Mouse (Mus musculus) stomach, postnatal 0 days (tissue): ENCODE measurements around the gene Ddr2. TPM values are rescaled to one million over a fixed set of nuclear protein-coding genes. Genes with fewer than 3 reads are reported as not detected.

Experiments
- ATAC-seq: fragments of 200-750 bp; cut with Nextera tagmentation; 2 replicates; pipeline ENCODE4 v1.8.0; 2017; ENCODE audit not compliant: low FRiP score, low TSS enrichment
- DNase-seq: peaks from one replicate; pipeline ENCODE4 v3.0.0-alpha.2; 2016; ENCODE audit warnings: low spot score
- H3K27ac ChIP-seq: fragments of 300-500 bp; sonication (generic); replicated peaks from 2 replicates; pipeline ENCODE4 v1.5.1; 2014; ENCODE audit warnings: mild to moderate bottlenecking, control low read depth
- H3K27me3 ChIP-seq: fragments of 300-500 bp; sonication (generic); 2 replicates; pipeline ENCODE4 v1.6.1; 2014; ENCODE audit warnings: low read length; ENCODE audit not compliant: control insufficient read depth, insufficient read depth
- H3K36me3 ChIP-seq: fragments of 300-500 bp; sonication (generic); 2 replicates; pipeline ENCODE4 v1.6.1; 2014; ENCODE audit warnings: low read length, mixed read lengths; ENCODE audit not compliant: control insufficient read depth, insufficient read depth
- H3K4me1 ChIP-seq: fragments of 300-500 bp; sonication (generic); replicated peaks from 2 replicates; pipeline ENCODE4 v1.6.1; 2014; ENCODE audit warnings: antibody characterized with exemption; ENCODE audit not compliant: control insufficient read depth, insufficient read depth
- H3K4me2 ChIP-seq: fragments of 300-500 bp; sonication (generic); replicated peaks from 2 replicates; pipeline ENCODE4 v1.6.1; 2014; ENCODE audit warnings: low read depth, mild to moderate bottlenecking, control low read depth, moderate library complexity
- H3K4me3 ChIP-seq: fragments of 300-500 bp; sonication (generic); 2 replicates; pipeline ENCODE4 v1.5.1; 2014; ENCODE audit warnings: low read depth, low read length, control low read depth
- H3K9ac ChIP-seq: fragments of 300-500 bp; sonication (generic); 2 replicates; pipeline ENCODE4 v1.6.1; 2014; ENCODE audit warnings: mild to moderate bottlenecking, low read length, control low read depth, mixed read lengths
- H3K9me3 ChIP-seq: fragments of 300-500 bp; sonication (generic); 2 replicates; pipeline ENCODE4 v1.6.1; 2016; ENCODE audit warnings: low read length; ENCODE audit not compliant: control insufficient read depth
- CTCF ChIP-seq: IDR thresholded peaks from 2 replicates; pipeline ENCODE4 v1.5.1; 2016; ENCODE audit warnings: antibody characterized with exemption, low read depth, mild to moderate bottlenecking, moderate library complexity
- EP300 ChIP-seq: optimal IDR thresholded peaks from 2 replicates; pipeline ENCODE3; 2016; ENCODE audit warnings: antibody characterized with exemption
- WGBS: fragments of 180-500 bp; shearing (Covaris S2); extraction: QIAGEN DNeasy Blood & Tissue Kit; methylation state at CpG from one replicate; pipeline ENCODE4 v1.1.7; 2014; 5-methylcytosine and 5-hydroxymethylcytosine counted together
- polyA plus RNA-seq: library from polyadenylated mRNA; unstranded; fragments of >200 nt; fragmentation: Nextera tagmentation; extraction: Ambion mirVana; gene quantifications from 2 replicates; pipeline ENCODE4 v1.2.1, GENCODE M21; 2015

The Ddr2 gene
- polyA plus RNA-seq, 1 experiment from 2014 or later: 25.8 TPM

- TF ChIP-seq EP300: no peak
- TF ChIP-seq CTCF: no peak
- Histone ChIP-seq H3K4me3 (no peak overlapping the region), H3K9ac (no peak overlapping the region), H3K9me3 (no peaks in the 10 kb centered on the region), H3K4me1 (no peaks in the 10 kb centered on the region), H3K27me3 (no peaks in the 10 kb centered on the region), H3K36me3 (peaks cover 11% of the 10 kb centered on the region; the same call in 1 of the 2 replicates), H3K4me2 (no peak overlapping the region), H3K27ac (no peak overlapping the region)
- DNase-seq (no peak), ATAC-seq (no peak)
- WGBS: 96% methylated on average over 10 of the region's 10 CpGs
Observed at GRCm38 (mm10) chr1:169953106-169953505, 157.5 kb downstream of the Ddr2 start.

DNA sequence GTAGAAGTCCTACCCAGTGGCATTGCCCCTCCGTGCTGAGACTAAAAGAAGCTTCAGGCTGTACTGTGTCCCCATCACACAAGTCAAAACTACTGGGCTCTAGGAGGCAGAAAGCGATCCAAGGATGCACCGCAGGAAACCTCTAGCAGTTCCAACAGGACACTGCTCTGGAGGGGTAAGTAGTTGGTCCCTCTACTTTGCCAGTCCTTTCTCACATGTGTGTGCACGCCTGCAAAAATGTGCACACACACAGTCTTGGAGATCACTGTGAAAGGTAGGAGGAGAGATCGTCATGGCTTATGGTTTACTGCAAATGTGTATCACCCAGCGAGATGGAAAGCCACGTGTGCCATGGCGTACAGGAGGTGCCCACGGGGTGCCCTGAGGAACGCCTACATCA is 157.9 kb downstream of the Ddr2 start:
- TF ChIP-seq CTCF (no peak), EP300 (no peak)
- ATAC-seq (no peak), DNase-seq (no peak)
- Histone ChIP-seq H3K27ac (no peak overlapping the region), H3K36me3 (peaks cover 9% of the 10 kb centered on the region; the same call in 1 of the 2 replicates), H3K4me2 (no peak overlapping the region), H3K9me3 (no peaks in the 10 kb centered on the region), H3K9ac (no peak overlapping the region), H3K4me1 (no peaks in the 10 kb centered on the region), H3K4me3 (no peak overlapping the region), H3K27me3 (no peaks in the 10 kb centered on the region)
- WGBS: 95% methylated on average over 10 of the region's 10 CpGs

DNA sequence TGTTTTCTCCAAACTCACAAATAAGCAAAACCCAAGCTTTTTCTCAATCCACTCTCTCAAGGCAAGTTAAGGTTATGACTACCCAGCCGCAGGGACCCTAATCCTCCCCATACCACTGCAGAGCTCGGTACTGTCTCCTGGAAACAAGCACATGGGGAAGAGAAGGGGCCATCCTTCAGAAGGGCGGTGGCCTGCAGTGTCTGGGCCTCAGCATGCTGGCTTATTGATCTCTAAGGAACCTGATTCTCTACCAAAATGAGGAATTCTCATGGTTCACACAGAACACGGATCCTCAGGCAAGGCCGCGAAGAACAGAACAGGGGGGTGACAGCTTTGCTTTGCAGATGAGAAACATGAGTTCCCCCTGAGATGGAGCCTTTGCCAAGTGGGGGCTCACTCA is 159.0 kb downstream of the Ddr2 start:
- no peak for DNase-seq
- no peaks in the 10 kb centered on the region for H3K4me1 ChIP-seq

DNA sequence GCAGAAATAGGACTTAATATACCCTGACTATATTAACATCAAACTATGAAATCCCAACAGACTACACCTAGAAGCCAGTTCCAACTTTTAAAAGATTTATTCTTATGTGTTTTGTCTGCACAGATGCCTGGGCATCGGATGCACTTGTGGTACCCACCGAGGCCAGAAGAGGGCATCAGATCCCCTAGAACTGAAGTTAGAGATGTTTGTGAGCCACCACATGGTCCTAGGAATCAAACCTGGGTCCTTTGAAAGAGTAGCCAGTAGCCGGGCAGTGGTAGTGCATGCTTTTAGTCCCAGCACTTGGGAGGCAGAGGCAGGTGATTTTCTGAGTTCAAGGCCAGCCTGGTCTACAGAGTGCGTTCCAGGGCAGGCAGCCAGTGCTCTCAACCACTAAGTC is 159.9 kb downstream of the Ddr2 start:
- Histone ChIP-seq H3K4me2 (no peak overlapping the region), H3K4me3 (no peak overlapping the region)
- WGBS: 91% methylated on average over 4 of the region's 4 CpGs

More for the DNA sequence above, 159.0 kb downstream of the Ddr2 start:
- H3K4me2 ChIP-seq: no peak overlapping the region
- H3K27ac ChIP-seq: no peak overlapping the region
- 88% methylated on average over 6 of the region's 6 CpGs for WGBS
- H3K4me3 ChIP-seq: no peak overlapping the region
- H3K27me3 ChIP-seq: no peaks in the 10 kb centered on the region
- H3K36me3 ChIP-seq: peaks cover 9% of the 10 kb centered on the region; the same call in 1 of the 2 replicates
- TF ChIP-seq EP300 (no peak), CTCF (no peak)
- no peaks in the 10 kb centered on the region for H3K9me3 ChIP-seq
- H3K9ac ChIP-seq: no peak overlapping the region
- ATAC-seq: no peak

GRCm38 (mm10) chr1:169949981-169950380 is 160.6 kb downstream of the Ddr2 start:
- ATAC-seq (no peak), DNase-seq (no peak)
- Histone ChIP-seq H3K9ac (no peak overlapping the region), H3K4me3 (no peak overlapping the region), H3K27me3 (no peaks in the 10 kb centered on the region), H3K36me3 (peaks cover 5% of the 10 kb centered on the region; the same call in 1 of the 2 replicates), H3K27ac (no peak overlapping the region), H3K4me1 (no peaks in the 10 kb centered on the region), H3K9me3 (no peaks in the 10 kb centered on the region), H3K4me2 (no peak overlapping the region)
- 55% methylated on average over 7 of the region's 7 CpGs for WGBS
- TF ChIP-seq CTCF (no peak), EP300 (no peak)

More for the DNA sequence above, 159.9 kb downstream of the Ddr2 start:
- no peak overlapping the region for H3K27ac ChIP-seq
- no peak for TF ChIP-seq EP300
- TF ChIP-seq CTCF: peak; percentile 54
- H3K9me3 ChIP-seq: no peaks in the 10 kb centered on the region
- no peaks in the 10 kb centered on the region for H3K4me1 ChIP-seq
- no peak overlapping the region for H3K9ac ChIP-seq
- no peaks in the 10 kb centered on the region for H3K27me3 ChIP-seq
- ATAC-seq (no peak), DNase-seq (no peak)
- H3K36me3 ChIP-seq: peaks cover 7% of the 10 kb centered on the region; the same call in 1 of the 2 replicates

DNA sequence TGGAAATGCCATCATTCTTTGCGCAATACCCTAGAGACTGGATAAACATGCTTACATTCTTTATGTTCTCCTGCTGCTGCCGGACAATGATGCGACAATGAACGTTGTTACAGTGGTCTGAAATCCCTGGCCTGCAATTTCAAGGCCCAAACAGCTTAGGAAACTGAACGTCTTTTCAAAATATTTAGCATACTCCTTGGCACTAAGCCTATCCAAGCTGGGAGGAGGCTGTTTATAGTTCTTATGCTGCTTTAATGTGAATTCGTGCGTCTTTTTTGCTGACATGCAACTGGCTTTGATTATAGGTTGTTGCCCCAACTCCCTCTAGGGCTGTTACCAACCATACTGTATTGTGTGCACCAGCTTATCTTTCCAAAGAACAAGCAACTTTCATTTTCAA is 161.7 kb downstream of the Ddr2 start:
- DNase-seq (no peak), ATAC-seq (no peak)
- H3K36me3 ChIP-seq: peaks cover 3% of the 10 kb centered on the region; the same call in 1 of the 2 replicates
- no peaks in the 10 kb centered on the region for H3K27me3 ChIP-seq
- H3K4me1 ChIP-seq: no peaks in the 10 kb centered on the region
- no peak overlapping the region for H3K4me2 ChIP-seq
- H3K27ac ChIP-seq: no peak overlapping the region
- no peaks in the 10 kb centered on the region for H3K9me3 ChIP-seq
- no peak for TF ChIP-seq EP300
- no peak for TF ChIP-seq CTCF
- no peak overlapping the region for H3K9ac ChIP-seq
- WGBS: 51% methylated on average over 7 of the region's 7 CpGs
- H3K4me3 ChIP-seq: no peak overlapping the region
